Mouse (Mus musculus) testis, postnatal 14 days (tissue): ENCODE measurements around the gene Dao.

Source experiments
- DNase-seq: peaks from one replicate; pipeline ENCODE4 v3.0.0; 2021; ENCODE audit warnings: low spot score

The Dao gene

DNA sequence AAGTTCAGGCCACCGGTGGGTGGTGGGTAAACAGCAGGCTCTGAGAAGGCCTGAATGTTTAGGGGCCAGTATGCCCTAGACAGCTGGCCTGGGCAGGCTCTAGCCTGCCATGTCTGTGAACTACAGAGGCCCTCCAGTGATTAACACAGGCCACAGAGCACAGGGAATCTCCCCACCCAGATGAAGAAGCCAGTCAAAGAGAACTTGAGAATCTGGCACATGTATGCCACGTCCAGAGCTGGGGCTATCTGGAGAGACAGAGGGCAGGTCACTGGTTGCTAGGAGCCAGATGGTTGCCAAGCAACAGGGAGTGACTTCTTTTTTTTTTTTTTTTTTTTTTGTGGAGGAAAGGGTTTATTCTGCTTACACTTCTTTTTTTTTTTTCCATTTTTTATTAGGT is 68.8 kb downstream of the Dao start:
- DNase-seq: no peak
